Mouse (Mus musculus): ENCODE results near the gene Adprm. TPM values are rescaled to one million over a fixed set of nuclear protein-coding genes. Genes with fewer than 3 reads are reported as not detected.

Gene Adprm
- 10 to 100 TPM; 50.2 to 55.1 TPM for polyA plus RNA-seq (2017; shearing (Covaris generic))

GRCm38 (mm10) chr11:67052321-67052952 lies at the start of gene Adprm, which contains the start of gene Sco1:
Gene Adprm (minus strand): TSS chr11:67052594.
Gene Sco1 (plus strand): TSS chr11:67052670.

GRCm38 (mm10) chr11:67078000-67078399 lies 25.6 kb upstream of the Adprm start, which contains the start of gene Myh3:
Gene Myh3 (plus strand): TSS chr11:67078300.

GRCm38 (mm10) chr11:67024867-67025477 lies 27.4 kb downstream of the Adprm start, which contains the start of gene Tmem220:
Gene Tmem220 (plus strand): TSS chr11:67025154.

Other genes starting within 250 kb of the Adprm start
- not detected for gene Pirt, start 140.6 kb downstream of the Adprm start, polyA plus RNA-seq (2017; shearing (Covaris generic))
- gene Tmem238l, start 96.0 kb downstream of the Adprm start, polyA plus RNA-seq (2017; shearing (Covaris generic)) = not detected
- under 1 TPM; 0.27 to 0.72 TPM for gene Tmem220, start 27.4 kb downstream of the Adprm start, polyA plus RNA-seq (2017; shearing (Covaris generic))
- gene Sco1, start 76 bp upstream of the Adprm start, polyA plus RNA-seq (2017; shearing (Covaris generic)) = 10 to 100 TPM; 10.2 to 12.4 TPM
- under 1 TPM; 0.10 to 0.44 TPM for gene Myh3, start 25.7 kb upstream of the Adprm start, polyA plus RNA-seq (2017; shearing (Covaris generic))
- gene Myh2, start 118.4 kb upstream of the Adprm start, polyA plus RNA-seq (2017; shearing (Covaris generic)) = under 1 TPM in 1 of 2 experiments, not detected in 1; 0.47 TPM
- gene Myh1, start 147.5 kb upstream of the Adprm start, polyA plus RNA-seq (2017; shearing (Covaris generic)) = under 1 TPM in 1 of 2 experiments, not detected in 1; 0.12 TPM
- gene Myh4, start 185.4 kb upstream of the Adprm start, polyA plus RNA-seq (2017; shearing (Covaris generic)) = under 1 TPM in 1 of 2 experiments, not detected in 1; 0.23 TPM
- under 1 TPM in 1 of 2 experiments, not detected in 1; 0.50 TPM for gene Myh8, start 224.5 kb upstream of the Adprm start, polyA plus RNA-seq (2017; shearing (Covaris generic))